Mouse (Mus musculus) liver (tissue): ENCODE measurements around the gene Lipo4.
"Not testable (repeated sequence)": the region's sequence is repeated elsewhere in the genome, so short reads cannot be mapped to it uniquely, and the experiment has no call there.

Experiments
- DNase-seq: peaks from one replicate; pipeline ENCODE4 v3.0.0-alpha.2; 2020; ENCODE audit warnings: mixed read lengths

The Lipo4 gene

DNA sequence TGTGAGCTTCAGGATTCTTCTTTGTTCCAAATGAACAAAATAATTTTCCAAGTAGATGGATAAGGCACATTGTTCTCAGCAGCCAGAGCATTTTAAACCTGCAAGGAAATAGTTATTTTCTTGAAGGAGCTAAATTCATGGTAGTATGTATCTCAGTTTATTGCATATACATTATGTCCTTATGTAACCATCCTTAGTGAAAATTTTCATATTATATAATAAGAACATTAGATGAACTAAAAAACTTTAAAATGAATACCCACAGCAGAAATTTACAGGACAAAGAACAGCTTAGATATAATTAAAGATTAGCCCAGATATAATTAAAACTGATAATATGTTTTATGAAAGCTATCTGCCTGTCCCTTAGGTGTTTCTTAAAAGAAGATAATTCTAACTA, at the start of gene Lipo4:
Gene Lipo4, minus strand, starts transcription at position 101 of the 400 bp plus-strand sequence.
- DNase-seq = no peak

DNA sequence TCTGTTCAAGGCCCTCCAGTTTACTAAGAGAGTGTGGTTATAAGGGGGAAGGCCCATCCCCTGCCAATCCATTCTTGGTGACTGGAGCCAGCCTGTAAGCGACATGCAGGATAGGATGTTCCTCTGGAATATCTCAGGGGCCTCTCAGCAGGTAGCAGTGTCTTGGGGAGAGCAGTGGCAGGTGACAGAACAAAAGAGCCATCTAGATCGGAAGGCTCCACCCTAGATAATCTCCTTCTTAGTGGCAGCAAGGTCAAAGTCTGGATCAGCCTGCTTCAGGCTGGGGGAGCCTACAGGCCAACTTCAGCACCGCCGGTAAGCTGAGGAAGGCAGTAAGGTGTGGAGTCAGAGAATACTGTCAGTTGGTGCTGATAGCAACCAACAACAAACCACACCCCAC, 61.2 kb downstream of the Lipo4 start:
- not testable (repeated sequence) for DNase-seq

DNA sequence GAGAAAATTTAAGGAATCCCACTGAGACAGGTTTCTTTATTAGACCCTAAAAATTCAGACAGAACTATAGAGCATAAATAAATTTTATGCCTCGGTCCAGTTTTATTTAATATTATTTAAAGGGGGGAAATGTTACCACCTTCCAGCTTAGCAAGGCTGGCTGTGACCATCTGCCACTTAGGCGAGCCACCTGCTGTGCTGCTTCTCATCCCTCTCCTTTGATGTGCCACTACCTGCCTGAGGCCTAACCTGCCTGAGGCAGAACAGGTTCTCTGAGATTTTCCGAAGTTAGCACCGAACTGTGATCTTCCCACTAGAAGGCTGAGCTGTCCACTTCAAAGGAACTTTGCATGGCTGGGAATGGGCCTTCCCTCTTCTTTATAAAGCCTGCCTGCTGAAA, 63.9 kb downstream of the Lipo4 start:
- DNase-seq = no peak
